Mouse (Mus musculus) CD4-positive naive resting alpha-beta T cell, adult 76 days (primary cell): ENCODE results near the gene Camsap3. TPM values are rescaled to one million over a fixed set of nuclear protein-coding genes. Genes with fewer than 3 reads are reported as not detected.

ENCODE experiments used
- total RNA-seq: library from RNA; stranded (reverse); gene quantifications from one replicate; pipeline ENCODE4 v1.2.4, GENCODE M21; 2023

Gene Camsap3
- total RNA-seq = not detected

DNA sequence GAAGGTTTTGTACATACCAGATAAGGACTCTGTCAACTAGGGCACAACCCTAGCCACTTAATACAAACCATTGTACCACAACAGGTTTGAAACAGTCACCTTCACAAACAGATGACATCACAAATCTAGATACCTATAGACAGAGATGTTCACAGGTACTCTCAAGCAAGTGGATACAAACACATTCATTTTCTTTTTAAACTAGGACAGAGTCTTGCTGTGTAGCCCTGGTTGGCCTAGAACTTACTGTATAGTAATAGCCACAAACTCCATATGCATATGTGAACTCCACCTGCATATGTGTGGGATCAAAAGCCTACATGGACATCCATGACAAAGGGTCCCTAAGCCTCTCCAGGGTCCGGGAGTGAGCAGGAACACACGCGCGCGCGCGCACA is at the start of gene Camsap3:
Gene Camsap3 (plus strand): TSS at position 301 of the 398 bp plus-strand sequence.

DNA sequence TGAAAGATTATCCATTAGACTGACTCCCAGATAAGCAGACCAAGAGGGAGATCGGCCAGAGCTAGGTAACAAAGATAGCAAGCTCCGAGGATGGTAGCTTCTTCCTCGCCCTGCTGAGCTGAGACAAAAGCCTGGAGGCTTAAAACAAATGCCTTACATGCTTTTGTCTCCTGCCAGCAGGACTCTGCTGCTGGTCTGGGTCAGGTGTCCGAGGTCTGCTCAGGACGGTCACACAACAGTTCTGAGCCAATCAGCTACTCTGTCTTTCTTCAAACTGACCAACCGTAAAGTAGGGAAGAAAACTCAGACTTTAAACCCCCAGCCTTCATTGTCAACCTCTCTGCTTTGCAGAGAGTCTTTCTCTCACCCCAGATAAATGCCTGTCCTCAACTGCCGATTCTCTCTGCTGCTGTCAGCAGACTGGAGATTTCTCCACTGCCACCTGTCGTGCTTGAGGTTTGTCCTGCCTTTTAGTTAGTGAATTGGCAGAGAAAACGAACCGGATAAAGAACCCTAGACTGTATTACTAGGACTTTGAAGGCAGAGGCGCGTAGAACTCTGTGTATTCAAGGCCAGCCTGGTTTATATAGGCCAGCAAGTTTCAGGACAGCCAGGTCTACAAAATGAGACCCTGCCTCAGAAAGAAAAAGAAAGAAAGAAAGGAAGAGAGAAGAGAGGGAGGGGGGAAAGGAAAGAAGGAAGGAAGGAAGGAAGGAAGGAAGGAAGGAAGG is 19.3 kb upstream of the Camsap3 start, which contains the start of gene C330021F23Rik:
Gene C330021F23Rik (plus strand): TSS at position 350 of the 731 bp plus-strand sequence.

DNA sequence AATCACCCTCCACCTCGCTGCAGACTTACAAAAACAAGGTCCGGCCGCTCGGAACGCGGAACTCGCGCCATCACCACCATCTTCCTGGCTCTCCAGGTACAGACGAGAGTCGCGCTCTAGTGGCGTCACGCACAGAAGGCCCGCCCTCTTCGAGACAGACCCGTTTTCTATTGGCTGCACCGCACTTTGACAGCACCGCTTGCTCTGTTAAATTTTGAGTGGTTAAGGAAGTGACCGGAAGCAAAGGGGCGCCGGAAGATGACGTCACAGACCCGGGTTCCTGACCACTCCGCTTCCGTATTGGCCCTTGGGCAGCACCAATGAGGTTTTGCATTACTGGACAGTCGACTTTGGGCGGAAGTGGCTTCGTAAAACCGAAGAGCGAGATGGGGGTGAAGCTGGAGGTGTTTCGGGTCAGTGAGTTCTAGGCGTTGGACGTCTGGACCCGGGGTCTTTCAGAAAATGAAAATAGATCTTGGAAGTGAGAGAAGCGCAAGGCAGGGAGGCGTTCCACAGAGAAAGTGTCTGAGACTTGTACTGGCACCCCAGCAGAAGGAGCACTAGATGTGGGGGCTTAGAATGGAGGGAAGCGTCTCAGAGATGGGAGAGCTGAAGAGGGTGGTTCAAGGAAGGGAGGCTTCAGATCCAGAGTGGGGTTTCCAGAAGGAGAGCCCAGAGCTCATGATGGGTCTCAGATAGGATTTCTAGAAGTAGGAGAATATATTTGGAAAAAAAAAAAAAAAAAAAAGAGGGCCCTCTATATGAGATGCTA is 34.3 kb downstream of the Camsap3 start, which contains the start of the genes Xab2 and Pet100:
Gene Xab2 (minus strand): TSS at position 118 of the 772 bp plus-strand sequence.
Gene Pet100 (plus strand): TSS at position 350 of the 772 bp plus-strand sequence.

DNA sequence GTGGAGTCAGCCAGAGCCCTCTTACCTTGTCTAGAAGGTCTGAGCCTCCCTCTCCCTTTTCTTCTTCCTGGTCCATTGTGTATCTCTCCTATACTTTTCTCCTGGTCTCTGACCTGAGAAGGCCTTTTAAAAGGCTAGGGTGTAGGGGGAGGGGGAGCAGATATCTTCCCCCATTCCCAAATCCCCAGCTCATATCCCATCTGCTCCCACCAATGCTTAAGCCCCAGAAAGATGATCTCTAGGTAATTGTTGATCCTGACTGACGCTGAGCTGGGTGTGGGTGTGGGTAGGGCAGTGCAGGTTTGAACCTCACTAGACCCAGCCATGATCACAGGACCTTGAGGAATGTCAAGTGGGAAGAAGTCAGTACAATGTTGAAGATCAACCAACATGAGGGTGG is 38.4 kb downstream of the Camsap3 start, which contains the start of gene Pcp2:
Gene Pcp2 (minus strand): TSS at position 101 of the 400 bp plus-strand sequence.

DNA sequence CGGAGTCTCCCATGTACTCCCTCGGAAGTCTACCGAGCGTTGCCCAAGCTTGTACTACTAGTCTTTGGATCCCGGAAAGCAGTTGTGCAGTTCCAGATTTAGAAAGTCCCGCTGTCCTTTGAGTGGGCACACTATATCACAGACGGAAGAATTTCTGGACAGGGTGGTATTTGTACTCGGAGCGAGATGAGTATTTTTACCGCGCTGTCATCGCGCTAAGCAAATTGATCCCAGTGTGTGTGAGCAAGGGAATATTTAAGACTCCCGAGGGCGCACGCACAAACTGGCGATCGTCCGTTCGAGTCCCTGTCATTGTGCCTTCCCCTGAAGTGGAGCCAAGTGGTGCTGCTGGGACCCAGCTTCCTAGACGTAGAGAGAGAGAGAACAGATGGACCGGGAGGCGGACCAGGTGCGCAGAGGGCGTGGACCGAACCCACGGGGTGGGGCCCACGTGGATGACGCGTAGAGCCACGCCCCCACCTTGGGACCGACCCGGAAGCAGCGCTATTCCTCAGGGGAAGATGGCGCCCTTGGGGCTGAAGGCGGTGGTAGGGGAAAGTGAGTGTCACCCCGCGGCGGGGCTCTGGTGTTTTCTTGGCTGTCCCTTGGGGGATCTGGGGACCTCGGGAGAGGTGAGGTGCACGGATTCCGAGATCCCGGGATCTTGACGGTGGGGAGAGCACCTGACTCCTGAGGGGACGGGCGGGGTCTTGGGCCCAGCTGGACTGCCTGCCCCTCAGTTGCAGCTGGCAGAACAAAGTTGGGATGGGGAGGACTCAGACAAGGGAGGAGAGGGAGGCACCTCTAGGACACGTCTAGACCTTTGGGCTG is 43.8 kb downstream of the Camsap3 start, which contains the start of gene Stxbp2:
Gene Stxbp2 (plus strand): TSS at position 309 of the 831 bp plus-strand sequence.

DNA sequence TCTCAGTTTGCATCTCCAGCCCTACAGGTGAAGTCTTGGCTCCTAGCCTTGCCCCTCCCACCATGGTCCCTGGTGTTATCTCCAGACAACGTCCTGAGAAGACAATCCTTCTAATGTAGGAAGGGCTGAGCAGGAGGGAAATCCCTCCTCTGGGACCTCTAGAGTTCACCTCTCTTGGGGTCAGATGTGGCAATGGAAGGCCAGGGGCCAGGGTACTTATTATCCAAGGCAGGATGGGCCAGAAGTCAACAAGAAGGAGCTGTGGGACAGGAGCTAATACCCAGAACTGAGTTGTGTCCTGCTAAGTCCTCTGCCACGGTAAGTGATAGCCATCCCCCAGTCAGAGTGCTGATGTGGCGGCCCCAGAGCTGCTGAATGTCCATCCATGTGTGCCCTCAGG is 68.4 kb downstream of the Camsap3 start, which contains the start of gene Retn:
Gene Retn (plus strand): TSS at position 245 of the 400 bp plus-strand sequence.

Other genes with a start within 250 kb of the Camsap3 start
- gene A430078G23Rik, start 233.9 kb upstream of the Camsap3 start, total RNA-seq = 252 TPM
- gene Arhgef18, start 194.3 kb upstream of the Camsap3 start, total RNA-seq = 257 TPM
- gene Pex11g, start 119.6 kb upstream of the Camsap3 start, total RNA-seq = 0.79 TPM
- 13.0 TPM for gene Tex45, start 116.4 kb upstream of the Camsap3 start, total RNA-seq
- gene Zfp358, start 94.2 kb upstream of the Camsap3 start, total RNA-seq = 4.0 TPM
- gene Mcoln1, start 86.8 kb upstream of the Camsap3 start, total RNA-seq = 68.8 TPM
- gene Pnpla6, start 71.9 kb upstream of the Camsap3 start, total RNA-seq = 46.8 TPM
- not detected for gene C330021F23Rik, start 19.3 kb upstream of the Camsap3 start, total RNA-seq
- 91.9 TPM for gene Xab2, start 34.0 kb downstream of the Camsap3 start, total RNA-seq
- 32.2 TPM for gene Pet100, start 34.3 kb downstream of the Camsap3 start, total RNA-seq
- not detected for gene Pcp2, start 38.3 kb downstream of the Camsap3 start, total RNA-seq
- 186 TPM for gene Stxbp2, start 43.7 kb downstream of the Camsap3 start, total RNA-seq
- gene Retn, start 68.5 kb downstream of the Camsap3 start, total RNA-seq = not detected
- 0.38 TPM for gene Mcemp1, start 78.5 kb downstream of the Camsap3 start, total RNA-seq
- gene Fcor, start 85.1 kb downstream of the Camsap3 start, total RNA-seq = not detected
- gene Trappc5, start 89.0 kb downstream of the Camsap3 start, total RNA-seq = 14.5 TPM
- 42.6 TPM for gene Fcer2a, start 106.9 kb downstream of the Camsap3 start, total RNA-seq
- not detected for gene Clec4g, start 133.4 kb downstream of the Camsap3 start, total RNA-seq
- gene Cd209a, start 161.7 kb downstream of the Camsap3 start, total RNA-seq = 2.2 TPM